Mouse (Mus musculus) liver, embryonic 14.5 days (tissue): ENCODE measurements at regions not wholly inside any gene's neighbourhood (a gene's known extent, or its start where the extent isn't known, plus 50 kb on each side); places are given as distances from the start of the nearest gene placed in this dataset.
A peak's percentile ranks its signal among the peaks of the same experiment; 100 is the strongest.
"Not testable (repeated sequence)": the region's sequence is repeated elsewhere in the genome, so short reads cannot be mapped to it uniquely, and the experiment has no call there.

Experiments
- ATAC-seq: fragments of 200-750 bp; cut with Nextera tagmentation; 2 replicates; pipeline ENCODE4 v1.8.0; 2017; ENCODE audit warnings: moderate number of reproducible peaks, mild to moderate bottlenecking, moderate library complexity; ENCODE audit not compliant: insufficient read depth
- DNase-seq, 3 experiments: peaks; one replicate each; pipeline ENCODE4 v3.0.0-alpha.2; 2012 to 2013; ENCODE audit warnings: low read depth in 3 of 3, low spot score in 3 of 3
- H3K27ac ChIP-seq: fragments of 300-500 bp; sonication (generic); 2 replicates; pipeline ENCODE4 v1.5.1; 2014; ENCODE audit warnings: moderate library complexity, mild to moderate bottlenecking, control low read depth, inconsistent platforms
- H3K27me3 ChIP-seq: fragments of 300-500 bp; sonication (generic); 2 replicates; pipeline ENCODE4 v1.6.1; 2014; ENCODE audit warnings: mild to moderate bottlenecking, low read length, moderate library complexity; ENCODE audit not compliant: control insufficient read depth, insufficient read depth
- H3K36me3 ChIP-seq: fragments of 300-500 bp; sonication (generic); replicated peaks from 2 replicates; pipeline ENCODE4 v1.6.1; 2014; ENCODE audit warnings: low read depth; ENCODE audit not compliant: control insufficient read depth, insufficient read depth
- H3K4me1 ChIP-seq, 2 experiments: fragments of 200-500 bp in 1 of 2; fragments of 300-500 bp in 1 of 2; sonication (generic) in 1 of 2; replicated peaks; 2 replicates each; pipeline ENCODE4 v1.6.1; 2012 to 2014; ENCODE audit warnings: antibody characterized with exemption in 1 of 2, inconsistent platforms in 1 of 2, low read length in 1 of 2; ENCODE audit not compliant: control insufficient read depth in 2 of 2, insufficient read depth in 2 of 2
- H3K4me2 ChIP-seq: fragments of 300-500 bp; sonication (generic); 2 replicates; pipeline ENCODE4 v1.6.1; 2014; ENCODE audit warnings: low read depth, mild to moderate bottlenecking, control low read depth, moderate library complexity
- H3K4me3 ChIP-seq, 2 experiments: fragments of 200-500 bp in 1 of 2; fragments of 300-500 bp in 1 of 2; sonication (generic) in 1 of 2; 2 replicates each; pipeline ENCODE4 v1.5.1; 2012 to 2014; ENCODE audit warnings: low read depth in 2 of 2, low read length in 2 of 2, mild to moderate bottlenecking in 2 of 2, control low read depth in 1 of 2, inconsistent platforms in 1 of 2, moderate library complexity in 1 of 2; ENCODE audit not compliant: insufficient read depth in 1 of 2
- H3K9ac ChIP-seq: fragments of 300-500 bp; sonication (generic); replicated peaks from 2 replicates; pipeline ENCODE4 v1.6.1; 2014; ENCODE audit warnings: mild to moderate bottlenecking, control low read depth, moderate library complexity
- H3K9me3 ChIP-seq: fragments of 300-500 bp; sonication (generic); 2 replicates; pipeline ENCODE4 v1.6.1; 2016; ENCODE audit warnings: low read length, mixed read lengths; ENCODE audit not compliant: control insufficient read depth
- CTCF ChIP-seq: IDR thresholded peaks from 2 replicates; pipeline ENCODE4 v1.5.1; 2016; ENCODE audit warnings: antibody characterized with exemption, low read depth, control low read depth
- EP300 ChIP-seq: IDR thresholded peaks from 2 replicates; pipeline ENCODE4 v1.6.1; 2016; ENCODE audit warnings: antibody characterized with exemption, low read depth
- WGBS: fragments of 180-500 bp; shearing (Covaris S2); extraction: QIAGEN DNeasy Blood & Tissue Kit; methylation state at CpG from one replicate; pipeline ENCODE4 v1.1.7; 2014; ENCODE audit not compliant: insufficient replicate concordance; 5-methylcytosine and 5-hydroxymethylcytosine counted together

- not testable (repeated sequence) for H3K4me3 ChIP-seq, H3K27ac ChIP-seq, H3K27me3 ChIP-seq, H3K4me2 ChIP-seq, H3K9me3 ChIP-seq, H3K36me3 ChIP-seq, DNase-seq, H3K4me1 ChIP-seq, ATAC-seq, H3K9ac ChIP-seq
- WGBS = 73% methylated on average over 20 of the region's 20 CpGs
Measured at GRCm38 (mm10) chr9:3116311-3116710, 79.6 kb downstream of the Gm10715 start.

DNA sequence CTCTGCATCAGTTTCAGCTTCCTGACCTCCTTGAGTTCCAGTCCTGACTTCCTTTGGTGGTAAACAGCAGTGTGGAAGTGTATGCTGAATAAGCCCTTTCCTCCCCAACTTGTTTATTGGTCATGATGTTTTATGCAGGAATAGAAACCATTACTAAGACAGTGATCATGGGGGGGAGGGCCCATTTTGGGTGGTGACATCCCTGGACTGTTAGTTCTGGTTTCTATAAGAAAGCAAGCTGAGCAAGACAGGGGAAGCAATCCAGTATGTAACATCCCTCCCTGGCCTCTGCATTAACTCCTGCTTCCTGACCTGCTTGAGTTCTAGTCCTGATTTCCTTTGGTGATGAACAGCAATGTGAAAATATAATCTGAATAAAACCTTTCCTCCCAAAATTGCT lies 124.5 kb downstream of the Gm10715 start:
- DNase-seq (no peak), ATAC-seq (no peak)
- Histone ChIP-seq H3K9ac (no peak overlapping the region), H3K27me3 (no peaks in the 10 kb centered on the region), H3K9me3 (no peaks in the 10 kb centered on the region), H3K27ac (no peak overlapping the region), H3K4me3 (no peak overlapping the region), H3K4me2 (no peak overlapping the region), H3K36me3 (no peaks in the 10 kb centered on the region), H3K4me1 (no peaks in the 10 kb centered on the region)
- TF ChIP-seq EP300 (no peak), CTCF (no peak)

DNA sequence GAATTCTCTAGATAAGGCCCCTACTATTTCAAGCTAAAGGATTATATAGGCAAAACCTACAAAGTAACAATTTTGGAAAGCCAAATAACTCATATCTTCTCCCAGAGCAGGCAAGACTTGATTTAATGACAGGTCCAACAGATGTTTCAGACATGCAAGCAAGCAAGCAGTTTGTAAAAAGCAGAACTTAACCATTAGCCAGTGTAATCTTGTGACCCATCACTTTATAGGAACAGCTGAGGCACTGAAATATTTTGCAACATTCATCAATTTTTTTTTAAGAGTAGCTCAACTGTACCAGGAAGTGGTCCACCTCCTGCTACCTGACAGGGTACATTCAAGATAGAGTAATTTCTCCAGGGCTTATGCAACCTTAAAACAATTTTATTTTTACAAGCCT lies 147.7 kb downstream of the Gm10715 start:
- no peak overlapping the region for H3K9ac ChIP-seq
- DNase-seq = no peak
- no peaks in the 10 kb centered on the region for H3K27me3 ChIP-seq
- H3K4me1 ChIP-seq = no peaks in the 10 kb centered on the region
- H3K9me3 ChIP-seq = no peaks in the 10 kb centered on the region
- no peak for ATAC-seq
- no peak overlapping the region for H3K4me2 ChIP-seq
- H3K36me3 ChIP-seq = no peaks in the 10 kb centered on the region
- H3K4me3 ChIP-seq = no peak overlapping the region
- TF ChIP-seq CTCF (no peak), EP300 (no peak)
- H3K27ac ChIP-seq = no peak overlapping the region

DNA sequence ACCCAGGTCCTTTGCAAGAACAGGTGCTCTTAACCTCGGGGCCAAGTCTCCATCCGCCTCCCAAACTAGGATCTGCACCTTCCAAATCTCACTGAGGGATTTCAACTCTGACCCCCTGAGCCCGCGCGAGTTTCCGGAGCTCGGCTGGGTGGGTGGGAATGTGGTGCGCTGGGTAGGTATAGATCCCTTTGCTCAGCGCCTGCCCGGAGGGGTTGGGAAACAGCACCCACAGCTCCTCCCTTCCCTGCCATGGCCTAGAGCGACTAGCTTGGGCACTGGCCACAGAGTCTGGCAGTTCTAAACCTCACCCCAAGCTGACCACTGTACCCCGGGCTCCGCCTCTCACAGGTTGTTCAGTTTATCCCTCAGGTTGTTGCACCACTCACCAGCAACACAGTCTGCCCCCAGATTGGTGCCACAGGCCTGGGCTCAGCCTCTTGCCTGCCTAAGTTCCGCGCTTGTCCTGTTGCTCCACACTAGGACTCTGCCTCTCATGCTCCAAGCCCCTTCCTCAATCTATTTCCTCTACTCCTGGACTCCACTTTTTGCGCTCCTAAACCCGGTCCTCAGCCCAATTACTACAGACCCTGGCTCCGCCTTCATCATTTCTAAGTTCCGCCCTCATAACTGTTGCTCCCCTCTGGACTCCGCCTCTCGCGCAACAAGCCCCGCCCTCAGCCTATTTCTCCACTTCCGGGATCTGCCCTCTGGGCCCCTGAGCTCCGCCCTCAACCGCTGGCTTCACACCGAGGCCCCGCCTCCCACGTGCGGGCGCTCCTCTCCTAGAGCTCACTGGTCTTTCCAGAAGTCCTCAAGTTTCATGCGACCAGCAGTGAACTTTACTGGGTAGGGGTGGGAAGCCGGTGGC lies 135.6 kb upstream of the Alkbh8 start:
- H3K9me3 ChIP-seq = no peaks in the 10 kb centered on the region
- H3K4me2 ChIP-seq = peak overlapping the region; percentile 18; the same call in 1 of the 2 replicates
- H3K4me3 ChIP-seq = peak overlapping the region in 1 of 2 experiments; percentile 5; a peak in 1 of 4 replicates
- H3K9ac ChIP-seq = no peak overlapping the region
- no peaks in the 10 kb centered on the region for H3K4me1 ChIP-seq
- TF ChIP-seq CTCF (no peak), EP300 (no peak)
- H3K27me3 ChIP-seq = no peaks in the 10 kb centered on the region
- WGBS = 28% methylated on average over 33 of the region's 33 CpGs
- peak; percentile 74 for ATAC-seq
- no peaks in the 10 kb centered on the region for H3K36me3 ChIP-seq
- H3K27ac ChIP-seq = no peak overlapping the region
- DNase-seq = peak; percentile 17 to 64 (median 49)

GRCm38 (mm10) chr9:3200019-3200347 lies 135.0 kb upstream of the Alkbh8 start:
- H3K4me1 ChIP-seq, DNase-seq, H3K9ac ChIP-seq, H3K36me3 ChIP-seq, H3K27me3 ChIP-seq, H3K9me3 ChIP-seq, H3K4me3 ChIP-seq, H3K27ac ChIP-seq: not testable (repeated sequence)
- 46% methylated on average over 16 of the region's 16 CpGs for WGBS
- peak overlapping the region; percentile 6; the same call in 1 of the 2 replicates for H3K4me2 ChIP-seq
- ATAC-seq = peak; percentile 13; the same call in 1 of the 2 replicates

DNA sequence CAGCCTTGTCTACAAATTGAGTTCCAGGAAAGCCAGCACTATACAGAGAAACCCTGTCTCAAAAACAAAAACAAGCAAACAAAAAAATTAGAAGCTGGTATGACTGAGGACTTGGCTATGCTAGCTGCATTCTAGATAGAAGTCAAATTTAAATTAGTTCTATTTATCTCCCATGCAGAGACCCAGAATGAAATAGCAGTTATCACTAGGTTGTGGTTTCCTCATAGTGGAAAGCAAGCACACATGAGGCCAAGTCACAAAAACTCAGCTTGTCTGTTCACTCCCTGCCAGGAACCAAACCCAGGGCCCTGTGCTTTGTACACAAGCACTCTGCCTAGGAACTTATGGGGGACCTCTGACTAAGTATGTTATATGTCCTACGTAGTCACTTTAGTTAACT lies 126.8 kb upstream of the Alkbh8 start:
- H3K4me2 ChIP-seq, H3K4me1 ChIP-seq, H3K4me3 ChIP-seq, H3K9ac ChIP-seq, H3K9me3 ChIP-seq, H3K27me3 ChIP-seq, ATAC-seq, DNase-seq, H3K36me3 ChIP-seq, H3K27ac ChIP-seq: not testable (repeated sequence)
- 65% methylated on average over 1 of the region's 1 CpGs for WGBS
